Mouse (Mus musculus) ES-E14 (cell line): ENCODE measurements around the gene Akap1. TPM values are rescaled to one million over a fixed set of nuclear protein-coding genes. Genes with fewer than 3 reads are reported as not detected.

Source experiments
- DNase-seq: peaks from one replicate; pipeline ENCODE4 v3.0.0-alpha.2; 2013; ENCODE audit warnings: low read depth, low spot score
- H3K27ac ChIP-seq: 2 replicates; pipeline ENCODE4 v1.5.1; 2012; ENCODE audit warnings: low read depth, mild to moderate bottlenecking, low read length, moderate library complexity, mixed read lengths; ENCODE audit not compliant: poor library complexity, insufficient read depth, severe bottlenecking
- H3K36me3 ChIP-seq: 2 replicates; pipeline ENCODE4 v1.6.1; 2012; ENCODE audit warnings: mild to moderate bottlenecking, low read length, moderate library complexity, mixed read lengths; ENCODE audit not compliant: control insufficient read depth, poor library complexity, insufficient read depth, severe bottlenecking
- H3K4me1 ChIP-seq, 2 experiments: fragments of 150-350 bp in 1 of 2; sonication (generic) in 1 of 2; 2 replicates each; pipeline ENCODE4 v1.6.1; 2012; ENCODE audit warnings: low read length in 2 of 2, mild to moderate bottlenecking in 1 of 2, mixed read lengths in 1 of 2; ENCODE audit not compliant: control insufficient read depth in 2 of 2, insufficient read depth in 2 of 2, poor library complexity in 1 of 2
- H3K4me3 ChIP-seq, 2 experiments: fragments of 150-350 bp in 1 of 2; sonication (generic) in 1 of 2; 2 replicates each; pipeline ENCODE4 v1.5.1; 2012; ENCODE audit warnings: low read length in 2 of 2, low read depth in 1 of 2, mild to moderate bottlenecking in 1 of 2, mixed read lengths in 1 of 2; ENCODE audit not compliant: insufficient read depth in 1 of 2, poor library complexity in 1 of 2, severe bottlenecking in 1 of 2
- H3K9ac ChIP-seq: 2 replicates; pipeline ENCODE4 v1.6.1; 2012; ENCODE audit warnings: low read depth, mild to moderate bottlenecking, low read length, mixed read lengths; ENCODE audit not compliant: poor library complexity, insufficient read depth, severe bottlenecking
- H3K9me3 ChIP-seq: fragments of 150-350 bp; sonication (generic); 2 replicates; pipeline ENCODE4 v1.6.1; 2012; ENCODE audit warnings: low read depth, mild to moderate bottlenecking, low read length; ENCODE audit not compliant: control insufficient read depth, insufficient read depth
- CHD2 ChIP-seq: IDR thresholded peaks from 2 replicates; pipeline ENCODE4 v1.6.1; 2014; ENCODE audit warnings: mild to moderate bottlenecking, low read depth, low read length, inconsistent platforms
- HCFC1 ChIP-seq: IDR thresholded peaks from 2 replicates; pipeline ENCODE4 v1.6.1; 2012; ENCODE audit warnings: low read length, inconsistent platforms, borderline replicate concordance; ENCODE audit not compliant: insufficient read depth
- MAFK ChIP-seq: IDR thresholded peaks from 2 replicates; pipeline ENCODE4 v1.6.1; 2014; ENCODE audit warnings: mild to moderate bottlenecking, low read depth, low read length, inconsistent platforms; ENCODE audit not compliant: insufficient read depth
- ZC3H11A ChIP-seq: IDR thresholded peaks from 2 replicates; pipeline ENCODE4 v1.6.1; 2012; ENCODE audit warnings: low read depth, mild to moderate bottlenecking, inconsistent platforms, low read length, borderline replicate concordance
- ZNF384 ChIP-seq: IDR thresholded peaks from 2 replicates; pipeline ENCODE4 v1.6.1; 2012; ENCODE audit warnings: low read depth, low read length, inconsistent platforms
- in situ Hi-C, 2 experiments: fragments of 600-800 bp; cut with MboI; formaldehyde crosslinking; loops; one replicate each; pipeline ENCODE4 v1.15.1; 2025; ENCODE audit warnings: low sequenced_read_pairs in 2 of 2, inconsistent platforms in 1 of 2; ENCODE audit not compliant: unreplicated experiment in 2 of 2
- total RNA-seq: library from RNA; depleted of rRNA; stranded (reverse); fragments of 300-350 nt; gene quantifications from 2 replicates; pipeline ENCODE4 v1.2.3, GENCODE M21; 2012; rRNA removed

Gene Akap1
- 184 and 262 TPM in 2 replicates for total RNA-seq

GRCm38 (mm10) chr11:88864458-88865197, at the start of gene Akap1:
Akap1 (minus strand) TSS chr11:88864586.
- TF ChIP-seq ZNF384 (no peak), HCFC1 (0 out of 2 replicates have a peak, but pooled peaks have one; percentile 18), CHD2 (peak; percentile 97)
- Histone ChIP-seq H3K4me3 (peak within 1 kb of the TSS; percentile 81 to 90), H3K9ac (peak within 1 kb of the TSS; percentile 86), H3K36me3 (peaks cover 5% of the 10 kb centered on the region; the same call in 1 of the 2 replicates), H3K9me3 (no peaks in the 10 kb centered on the region), H3K27ac (peak within 1 kb of the TSS; percentile 78), H3K4me1 (peaks cover 9 to 17% of the 10 kb centered on the region in 2 experiments)
- peak; percentile 94 for DNase-seq
- in situ Hi-C loops = no loop called here

- no peak for TF ChIP-seq ZC3H11A
- no peak for TF ChIP-seq CHD2
- no peak for TF ChIP-seq HCFC1
- TF ChIP-seq ZNF384 = no peak
- no peak for TF ChIP-seq MAFK
- in situ Hi-C loops = no loop called here
- peaks cover 0 to 3% of the 10 kb centered on the region in 2 experiments; a peak in 1 of 4 replicates for H3K4me1 ChIP-seq
- H3K4me3 ChIP-seq = no peak overlapping the region
- 0 out of 2 replicates have a peak overlapping the region, but pooled peaks have one; percentile 17 for H3K9ac ChIP-seq
- no peaks in the 10 kb centered on the region for H3K36me3 ChIP-seq
- no peaks in the 10 kb centered on the region for H3K9me3 ChIP-seq
- DNase-seq = no peak
- H3K27ac ChIP-seq = no peak overlapping the region
Observed at GRCm38 (mm10) chr11:88909388-88910036, 45.1 kb upstream of the Akap1 start.

GRCm38 (mm10) chr11:88908557-88909211, 44.3 kb upstream of the Akap1 start:
- Histone ChIP-seq H3K4me3 (no peak overlapping the region), H3K9ac (no peak overlapping the region), H3K36me3 (no peaks in the 10 kb centered on the region), H3K9me3 (no peaks in the 10 kb centered on the region), H3K4me1 (peaks cover 3% of the 10 kb centered on the region in 2 experiments; a peak in 1 of 4 replicates), H3K27ac (no peak overlapping the region)
- in situ Hi-C loops = no loop called here
- DNase-seq = no peak
- peak; percentile 16; the same call in 1 of the 2 replicates for TF ChIP-seq ZC3H11A
- TF ChIP-seq CHD2 = no peak

- H3K4me3 ChIP-seq = no peak overlapping the region
- in situ Hi-C loops = no loop called here
- TF ChIP-seq HCFC1 = no peak
- TF ChIP-seq MAFK = no peak
- TF ChIP-seq ZNF384 = no peak
- no peak for TF ChIP-seq ZC3H11A
- TF ChIP-seq CHD2 = no peak
- H3K9ac ChIP-seq = no peak overlapping the region
- no peaks in the 10 kb centered on the region for H3K9me3 ChIP-seq
- H3K27ac ChIP-seq = no peak overlapping the region
- no peak for DNase-seq
- no peaks in the 10 kb centered on the region for H3K36me3 ChIP-seq
- peaks cover 3% of the 10 kb centered on the region in 2 experiments; a peak in 2 of 4 replicates for H3K4me1 ChIP-seq
Observed at GRCm38 (mm10) chr11:88907886-88908285, 43.5 kb upstream of the Akap1 start.
